Mouse (Mus musculus) erythroid progenitor cell, adult 5-6 weeks (primary cell): Measurements from ENCODE around the gene Oaz1. TPM values are rescaled to one million over a fixed set of nuclear protein-coding genes. Genes with fewer than 3 reads are reported as not detected.

Experiments
- ATAC-seq: replicated peaks from 2 replicates; pipeline ENCODE4 v1.8.0; 2016; ENCODE audit warnings: moderate number of reproducible peaks, mild to moderate bottlenecking, moderate TSS enrichment, inconsistent platforms; ENCODE audit not compliant: poor library complexity, low FRiP score, severe bottlenecking
- total RNA-seq, 2 experiments: library from RNA; stranded (forward) in 1 of 2; stranded (reverse) in 1 of 2; fragments of 150-400 nt in 1 of 2; fragments of 186-747, 209-891 nt in 1 of 2; gene quantifications; 2 replicates each; pipeline versions ENCODE4 v1.2.3 to v1.2.4; 2015 to 2017; ENCODE audit warnings: low replicate concordance in 2 of 2

Oaz1 gene
- total RNA-seq, 2 experiments from 2014 or later: 158 to 1,470 TPM

DNA sequence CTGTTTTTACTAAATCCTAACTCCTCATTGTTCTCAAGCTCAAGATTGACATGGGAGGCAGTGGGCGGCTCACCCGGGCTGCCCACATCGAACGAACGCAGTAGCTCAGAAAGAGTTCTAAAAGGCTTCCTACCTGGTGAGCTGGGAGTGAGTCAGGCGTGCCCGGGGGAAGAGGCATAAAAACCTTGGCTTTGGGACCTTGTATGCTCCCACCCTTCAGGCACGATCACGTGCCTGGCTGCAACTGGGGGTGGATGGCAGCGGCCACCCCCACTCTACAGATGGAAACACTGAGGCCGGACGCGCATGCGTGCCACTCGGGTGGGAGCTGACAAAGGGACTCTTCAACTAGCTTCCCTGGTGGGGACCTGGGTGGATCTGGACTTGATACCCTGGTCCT is 15.9 kb downstream of the Oaz1 start:
- ATAC-seq: no peak

DNA sequence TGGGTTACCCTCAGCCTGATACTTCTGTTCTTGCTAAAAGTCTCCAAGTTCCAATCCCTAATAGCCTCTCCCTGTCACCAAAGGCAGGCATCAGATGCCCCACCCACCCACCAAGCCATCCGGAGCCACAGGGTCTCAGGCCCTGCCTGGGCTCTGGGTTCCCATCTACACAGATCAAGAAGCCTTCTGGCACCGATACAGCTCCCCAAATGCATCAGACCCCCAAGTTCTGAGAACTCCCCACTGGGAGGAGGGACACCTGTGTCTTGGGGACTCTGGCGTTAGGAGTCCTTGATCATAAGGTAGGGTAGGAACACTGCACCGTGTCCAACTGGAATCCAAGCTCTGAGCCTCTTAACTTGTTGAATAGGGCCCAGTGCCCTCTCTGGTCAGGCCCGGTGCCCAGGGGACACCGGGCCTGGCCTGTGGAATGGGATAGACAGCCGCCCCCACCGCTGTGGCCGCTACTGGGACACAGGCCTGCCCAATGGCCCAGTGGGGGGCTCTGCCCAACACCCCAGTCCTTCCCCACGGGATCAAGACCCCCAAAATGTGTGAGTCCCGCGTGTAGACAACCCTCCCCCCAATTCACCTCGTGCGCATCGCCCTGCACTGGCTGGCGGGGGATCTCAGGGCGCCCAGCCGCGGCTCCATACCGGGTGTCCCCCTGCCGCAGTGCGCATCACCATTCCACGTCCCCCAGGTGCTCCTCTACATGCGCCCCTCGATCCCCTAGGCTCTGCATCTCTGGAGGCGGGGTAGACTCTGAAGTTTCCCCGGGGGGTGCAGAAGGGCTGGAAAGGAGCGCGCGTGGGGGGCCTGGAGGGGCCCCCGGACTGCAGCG is 16.9 kb downstream of the Oaz1 start:
- no peak for ATAC-seq

DNA sequence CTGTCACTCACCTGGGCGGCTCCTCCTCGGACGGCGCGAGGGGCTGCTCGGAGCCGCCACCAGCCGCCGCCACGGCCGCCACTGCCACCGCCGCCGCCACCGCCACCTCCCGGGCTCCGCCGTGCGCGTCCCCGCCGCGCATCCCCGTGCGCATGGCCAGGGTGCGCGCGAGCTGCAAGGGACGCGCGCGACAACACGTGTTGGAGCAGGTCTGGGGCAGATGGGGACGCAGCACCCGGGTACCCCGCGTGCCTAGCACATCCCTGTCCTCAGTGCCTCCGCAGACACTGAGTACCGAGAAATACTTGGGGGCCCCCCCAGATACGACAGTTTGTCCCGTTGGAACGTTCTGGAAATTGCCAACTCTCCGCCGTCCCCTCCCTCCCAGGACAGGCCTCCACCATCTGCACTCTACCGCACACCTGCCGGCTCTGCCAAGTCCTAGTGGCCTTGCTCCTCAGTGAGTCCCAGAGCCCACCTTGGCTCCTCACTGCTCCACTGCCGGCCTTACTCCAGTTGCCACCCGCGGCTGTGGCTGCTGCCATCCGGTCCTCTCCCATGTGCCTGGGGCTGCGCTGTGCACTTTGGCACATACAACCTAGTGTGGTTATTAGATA is 17.6 kb downstream of the Oaz1 start, which contains the start of gene Lingo3:
Lingo3 (minus strand) TSS at position 109 of the 617 bp plus-strand sequence.
- ATAC-seq: no peak

DNA sequence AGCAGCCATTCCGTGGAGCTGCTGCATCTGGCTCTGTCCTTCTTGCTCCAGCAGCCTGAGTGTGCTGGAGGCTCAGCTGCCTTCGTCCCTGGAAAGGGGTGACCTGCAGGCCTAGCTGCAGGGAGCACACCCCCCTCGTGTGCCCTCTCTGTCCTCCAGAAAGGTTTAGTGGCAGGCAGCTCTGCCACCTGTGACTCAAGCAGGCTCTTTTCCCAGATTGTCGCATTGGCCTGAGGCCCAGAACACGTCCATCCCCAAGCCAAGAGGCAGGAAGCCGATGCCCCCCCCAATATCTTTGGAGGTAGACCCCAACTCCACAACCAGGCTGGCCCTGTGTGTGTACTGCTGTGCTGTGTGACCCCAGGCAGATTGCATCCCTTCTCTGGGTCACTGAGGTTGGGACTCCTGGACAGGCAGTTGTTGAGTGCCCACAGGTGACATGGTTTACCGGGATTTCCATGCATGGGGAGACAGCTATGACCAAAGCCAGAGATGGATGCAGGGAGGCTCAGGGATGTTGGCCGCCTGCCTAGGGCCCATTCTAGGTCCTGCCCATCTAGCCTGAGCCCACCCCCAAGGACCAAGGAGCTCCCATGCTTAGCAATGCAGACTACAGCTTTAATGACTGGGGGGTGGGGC is 18.7 kb downstream of the Oaz1 start:
- no peak for ATAC-seq

DNA sequence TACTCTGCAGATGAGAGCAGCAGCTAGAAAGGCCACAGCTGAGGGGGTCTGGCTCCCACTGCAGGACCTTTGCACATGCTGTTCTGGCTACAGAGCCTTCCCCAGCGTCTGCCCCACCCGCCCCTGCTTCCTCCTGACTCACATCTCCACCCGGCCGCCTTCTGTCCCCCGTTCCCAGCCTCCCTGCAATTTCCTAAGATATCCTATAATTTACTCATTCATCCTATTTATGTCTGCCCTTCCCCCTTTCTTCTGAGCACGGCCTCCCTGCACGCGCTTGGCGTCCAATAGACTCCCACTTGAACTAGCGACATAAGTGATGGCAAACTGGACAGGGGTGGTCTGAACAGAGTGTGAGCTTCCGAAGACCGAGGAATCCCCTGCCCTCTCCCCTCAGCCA is 19.3 kb downstream of the Oaz1 start:
- no peak for ATAC-seq

DNA sequence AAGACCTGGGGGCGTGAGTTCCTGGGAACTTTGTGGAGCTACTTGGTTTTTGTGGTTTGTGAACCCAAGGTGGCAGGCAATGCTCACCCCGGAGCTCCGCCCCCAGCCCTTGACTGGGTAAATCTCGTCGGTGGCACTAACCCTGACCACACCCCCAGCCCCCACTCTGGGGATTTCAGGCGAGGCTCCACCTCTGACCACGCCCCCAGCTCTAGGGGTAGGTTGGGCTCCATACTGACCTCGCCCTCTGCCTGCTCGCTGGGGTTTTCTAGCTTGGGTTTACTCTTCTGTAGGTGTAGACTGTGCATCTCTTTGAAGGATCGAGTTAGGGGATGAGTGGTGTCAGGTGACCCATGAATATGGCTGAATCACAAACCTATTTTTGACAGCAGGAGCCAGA is 22.1 kb downstream of the Oaz1 start:
- ATAC-seq: peak; percentile 47; the same call in 1 of the 2 replicates

DNA sequence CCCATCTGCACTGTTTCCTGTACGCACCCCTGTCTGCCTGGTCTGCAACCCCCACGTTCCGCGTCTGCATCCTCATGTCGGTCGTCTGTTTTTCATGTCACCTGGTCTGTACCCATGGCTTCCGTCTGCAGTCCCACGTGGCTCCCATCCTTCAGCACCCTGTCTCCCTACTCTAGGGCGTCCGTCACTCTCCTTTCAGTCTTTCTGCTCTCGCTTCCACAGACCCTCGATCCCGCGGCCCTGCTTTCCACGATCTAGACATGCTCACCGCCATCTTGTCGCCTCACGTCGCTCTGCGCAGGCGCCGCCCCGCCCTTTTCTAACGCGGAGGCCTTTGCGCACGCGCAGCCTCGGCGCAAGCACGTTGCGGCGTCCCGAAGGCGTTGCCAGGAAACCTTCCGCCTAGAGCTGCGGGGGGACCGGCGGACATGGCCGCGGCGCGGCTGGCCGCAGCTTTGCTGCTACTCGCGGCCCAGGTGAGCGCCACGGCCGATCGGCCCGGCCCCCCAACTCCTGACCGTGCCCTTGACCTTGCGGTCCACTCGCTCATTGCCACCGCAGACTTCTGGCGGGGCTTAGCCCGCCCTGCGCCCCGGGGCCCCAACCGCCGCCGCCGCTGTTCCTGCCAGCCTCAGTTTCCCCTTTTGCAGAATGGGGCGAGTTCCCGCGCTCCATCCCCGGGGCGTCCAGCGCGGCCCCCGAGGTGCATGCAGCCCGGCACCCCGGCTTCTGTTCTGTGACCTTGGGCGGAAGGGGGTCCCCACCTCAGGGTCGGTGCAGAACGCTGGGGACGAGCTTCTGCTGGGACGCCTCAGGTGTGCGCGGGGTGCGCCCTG is 28.7 kb downstream of the Oaz1 start, which contains the start of the genes Lsm7 and Sppl2b:
Lsm7 (minus strand) TSS at position 297 of the 836 bp plus-strand sequence.
Sppl2b (plus strand) TSS at position 363 of the 836 bp plus-strand sequence.
- peak; percentile 41 for ATAC-seq

DNA sequence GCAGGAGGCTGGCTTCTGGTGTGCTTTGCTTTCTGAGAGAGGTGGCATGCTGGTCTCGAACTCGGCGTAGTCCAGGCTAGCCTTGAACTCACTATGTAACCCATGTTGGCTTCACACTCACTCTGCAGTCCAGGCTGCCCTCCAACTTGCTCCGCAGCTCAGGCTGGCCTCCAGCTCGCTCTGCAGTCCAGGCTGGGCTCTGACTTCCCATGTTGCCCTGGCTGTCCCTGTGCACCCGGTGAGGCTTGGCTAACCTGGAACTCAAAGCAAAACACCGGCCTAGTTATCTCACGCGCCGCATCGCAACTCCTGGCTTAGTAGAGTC is 29.3 kb downstream of the Oaz1 start:
- no peak for ATAC-seq

DNA sequence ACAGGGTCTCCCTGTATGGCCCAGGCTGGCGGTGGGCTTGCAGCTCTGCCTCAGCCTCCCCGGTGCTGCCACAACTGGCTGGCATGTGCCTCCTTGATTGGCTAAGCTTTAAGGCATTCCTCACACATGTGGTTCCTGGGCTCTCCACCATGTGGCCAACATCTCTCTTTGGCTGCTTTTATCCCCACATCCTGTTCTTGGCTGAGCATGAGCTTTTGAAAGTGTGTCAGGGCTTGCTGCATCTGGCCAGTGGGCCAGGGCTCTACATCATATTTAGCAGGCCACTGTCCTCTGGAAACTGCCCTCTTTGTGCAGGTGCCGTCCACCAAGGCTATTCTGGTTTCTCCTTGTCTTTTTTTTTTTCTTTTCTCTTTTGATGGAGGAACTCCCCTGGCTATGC is 29.8 kb downstream of the Oaz1 start:
- ATAC-seq: peak; percentile 28

DNA sequence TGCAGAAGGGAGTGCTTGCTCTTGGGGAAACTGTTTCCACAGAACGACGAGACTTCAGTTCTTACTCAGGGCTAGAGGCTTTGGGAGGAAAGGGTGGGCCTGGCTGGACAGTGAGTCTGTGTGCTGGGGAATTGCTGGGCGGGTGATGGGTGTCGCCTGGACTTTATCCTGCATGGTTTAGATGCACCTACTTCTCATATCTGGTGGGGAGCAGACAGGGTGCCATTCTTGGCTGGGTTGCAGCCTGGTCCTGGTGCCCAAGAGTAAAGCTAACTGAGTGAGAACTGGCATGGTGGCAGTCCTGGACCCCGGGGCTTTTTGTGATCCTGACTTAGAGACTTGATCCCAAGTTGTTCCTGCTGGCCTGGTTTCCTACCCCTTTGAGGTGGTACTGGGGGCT is 30.5 kb downstream of the Oaz1 start:
- ATAC-seq: peak; percentile 51

DNA sequence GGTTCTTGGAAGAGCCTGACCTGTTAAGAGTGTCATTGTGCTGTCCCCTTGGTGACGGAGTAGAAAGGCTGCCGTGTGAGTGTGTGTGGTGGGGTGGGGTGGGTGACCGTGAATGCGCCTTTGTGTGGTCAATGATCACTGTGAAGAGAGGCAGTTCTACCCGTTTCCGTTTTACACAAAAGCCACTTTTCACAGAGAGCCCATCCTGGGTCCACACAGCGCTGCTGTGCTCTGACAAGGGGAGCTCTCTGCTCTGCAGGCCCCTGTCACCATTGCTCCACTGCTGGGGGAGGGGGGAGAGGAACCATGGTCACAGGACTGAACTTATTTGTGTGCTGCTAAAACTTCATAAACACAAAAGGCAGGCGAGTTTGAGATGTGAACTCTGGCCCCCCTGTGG is 30.9 kb downstream of the Oaz1 start:
- no peak for ATAC-seq

DNA sequence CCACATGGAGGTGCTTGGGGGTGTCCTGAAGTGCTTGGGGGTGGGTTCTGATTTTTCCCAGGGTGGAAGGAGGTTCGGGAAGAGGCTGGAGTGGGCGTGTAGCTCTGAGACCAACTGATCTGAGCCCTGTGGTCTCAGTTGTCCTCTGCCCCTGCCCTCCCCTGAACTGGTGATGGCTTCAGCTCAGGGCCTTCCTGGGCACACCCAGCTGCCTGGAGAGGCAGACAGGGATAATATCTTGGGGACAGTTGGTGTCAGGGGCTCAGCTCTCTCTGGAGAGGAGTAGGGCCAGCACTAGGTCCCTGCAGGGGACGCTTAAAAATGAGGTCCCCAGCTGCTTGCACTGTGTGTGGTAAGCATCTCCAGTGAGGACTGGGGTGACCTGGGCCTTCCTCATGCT is 31.4 kb downstream of the Oaz1 start:
- ATAC-seq: peak; percentile 50

DNA sequence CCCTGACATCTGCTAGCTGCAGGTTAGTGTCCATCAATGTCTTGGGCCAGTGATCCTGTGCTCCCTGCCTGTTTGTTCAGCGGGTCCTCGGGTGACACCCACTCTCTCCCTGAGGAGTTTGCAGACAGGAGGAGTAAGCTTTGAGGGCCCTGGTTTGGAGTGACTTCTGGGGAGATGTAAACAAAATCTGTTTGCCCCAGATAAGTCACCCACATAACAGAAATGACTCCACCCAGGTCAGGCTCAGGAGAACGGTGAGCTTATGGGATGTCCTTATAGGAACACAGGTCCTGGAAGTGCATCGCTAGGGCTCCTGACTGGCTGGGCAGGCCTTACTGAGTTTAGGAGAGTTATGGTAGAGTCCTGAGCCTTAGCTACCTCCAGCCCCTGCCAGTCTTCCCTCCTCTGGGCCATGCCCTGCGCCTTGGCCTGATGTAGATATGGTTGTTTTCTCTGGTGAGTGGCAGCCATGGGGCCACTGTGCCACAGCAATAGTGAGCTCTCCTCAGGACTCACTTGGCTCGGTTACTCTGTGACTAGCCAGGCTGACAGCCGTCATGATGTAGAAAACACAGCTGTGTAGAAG is 32.0 kb downstream of the Oaz1 start:
- peak; percentile 61 for ATAC-seq

DNA sequence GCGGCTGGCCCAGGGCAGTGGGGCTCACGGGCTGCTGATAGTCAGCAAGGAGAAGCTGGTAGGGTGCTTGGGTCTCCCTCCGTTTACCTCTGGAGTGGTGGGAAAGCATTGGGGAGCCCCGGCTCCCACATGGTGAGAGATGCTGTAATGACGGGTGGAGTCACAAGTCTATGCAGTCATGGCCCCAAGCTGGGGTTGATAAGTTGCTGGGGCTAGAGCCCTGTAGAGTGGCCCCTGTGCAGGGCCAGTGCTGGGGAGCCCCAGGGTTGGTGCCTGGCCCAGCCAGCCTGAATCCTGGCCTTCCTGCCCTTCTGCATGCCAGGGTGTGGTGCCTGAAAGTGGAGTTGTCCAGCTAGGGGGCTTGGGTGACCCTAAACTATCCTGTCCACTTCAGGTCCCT is 35.8 kb downstream of the Oaz1 start:
- no peak for ATAC-seq

DNA sequence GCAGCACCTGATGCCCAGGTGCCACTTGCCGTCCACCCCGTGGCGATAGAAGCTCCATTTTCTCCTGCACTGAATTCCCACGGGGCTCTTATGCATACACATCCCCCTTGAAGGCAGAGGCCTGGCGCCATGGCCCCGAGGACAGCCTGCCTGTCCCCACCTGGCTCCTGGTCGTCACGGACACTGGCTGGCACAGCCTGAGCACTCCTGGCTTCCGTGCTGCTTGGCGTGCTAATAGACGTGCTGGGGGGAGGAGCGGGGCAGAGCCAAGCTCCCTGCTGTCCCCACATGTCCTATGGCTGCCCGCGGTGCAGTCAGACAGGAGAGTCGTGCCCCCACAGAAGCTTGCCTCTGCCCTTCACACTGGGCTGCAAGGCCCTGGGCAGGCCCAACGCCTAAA is 38.0 kb downstream of the Oaz1 start:
- ATAC-seq: no peak

DNA sequence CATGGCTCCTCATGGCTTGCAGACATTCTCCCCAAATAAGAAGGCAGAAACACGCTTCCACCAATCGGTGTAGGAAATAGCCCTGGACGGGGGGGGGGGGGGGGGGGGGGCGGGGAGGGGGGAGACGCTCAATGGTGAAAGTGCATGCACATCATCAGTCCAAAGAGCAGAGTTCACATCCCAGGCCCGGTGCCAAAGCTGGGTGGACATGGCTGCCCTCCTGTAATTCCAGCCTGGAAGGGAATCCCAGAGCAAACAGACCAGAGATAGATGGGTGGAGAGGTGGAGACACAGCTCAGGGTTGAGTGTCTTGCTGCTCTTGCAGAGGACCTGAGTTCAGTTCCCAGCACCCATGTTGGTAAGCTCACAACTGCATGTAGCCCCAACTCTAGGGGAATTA is 44.5 kb downstream of the Oaz1 start:
- no peak for ATAC-seq

DNA sequence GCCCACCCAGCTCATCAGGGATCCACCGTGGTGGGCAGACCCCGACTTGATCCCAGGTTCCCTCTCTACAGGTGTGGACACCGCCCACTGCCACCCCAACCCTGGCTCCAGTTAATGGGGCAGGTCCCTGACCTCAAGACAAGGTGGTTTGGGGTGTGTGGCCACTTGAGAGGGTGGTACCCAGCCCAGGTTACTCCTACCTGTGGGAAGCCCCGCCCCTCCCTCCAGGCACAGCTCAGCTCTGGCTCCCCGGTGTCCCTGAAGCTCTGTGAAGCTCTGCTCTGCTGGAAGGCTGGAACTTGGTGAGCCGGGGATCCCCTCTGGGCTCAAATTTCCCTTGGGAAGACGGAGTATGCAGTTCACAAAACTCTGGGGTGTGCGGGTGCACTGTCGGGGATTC is 45.1 kb downstream of the Oaz1 start, which contains the start of gene Tmprss9:
Tmprss9 (plus strand) TSS at position 268 of the 400 bp plus-strand sequence.
- ATAC-seq: peak; percentile 9; the same call in 1 of the 2 replicates

DNA sequence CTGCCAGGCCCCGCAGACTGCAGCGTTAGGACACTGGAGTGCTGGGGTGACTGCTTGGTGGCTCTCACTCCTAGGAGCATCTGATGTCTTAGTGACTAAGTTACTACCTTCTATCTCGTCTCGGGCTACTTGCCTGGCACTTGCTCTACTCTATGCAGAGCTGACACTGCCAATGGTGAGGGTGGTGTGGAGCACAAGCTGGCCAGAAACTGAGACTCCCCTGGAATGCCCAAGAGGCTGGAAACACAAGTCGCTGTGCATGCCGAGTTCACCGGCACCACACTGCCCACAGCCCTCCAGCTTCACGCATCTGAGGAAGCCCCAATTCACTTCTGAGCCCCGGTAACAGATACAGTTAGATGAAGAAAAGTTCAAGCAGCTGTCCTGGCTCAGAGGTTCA is 47.6 kb downstream of the Oaz1 start:
- no peak for ATAC-seq

DNA sequence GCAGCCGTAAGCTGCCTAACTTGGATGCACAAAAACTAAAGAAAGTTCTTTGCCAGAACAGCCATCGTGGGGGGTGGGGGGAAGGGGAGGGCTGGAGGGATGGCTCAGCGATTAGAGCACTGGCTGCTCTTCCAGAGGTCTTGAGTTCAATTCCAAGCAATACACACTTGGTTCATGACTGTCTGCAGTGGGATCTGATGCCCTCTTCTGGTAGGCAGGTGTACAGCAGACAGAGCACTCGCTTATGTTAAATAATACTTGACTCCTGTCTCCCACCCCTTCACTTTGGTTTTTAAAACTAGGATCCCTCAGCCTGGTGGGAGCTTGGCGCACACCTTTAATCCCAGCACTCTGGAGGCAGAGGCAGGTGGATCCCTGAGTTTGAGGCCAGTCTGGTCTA is 49.6 kb downstream of the Oaz1 start:
- peak; percentile 55; the same call in 1 of the 2 replicates for ATAC-seq

DNA sequence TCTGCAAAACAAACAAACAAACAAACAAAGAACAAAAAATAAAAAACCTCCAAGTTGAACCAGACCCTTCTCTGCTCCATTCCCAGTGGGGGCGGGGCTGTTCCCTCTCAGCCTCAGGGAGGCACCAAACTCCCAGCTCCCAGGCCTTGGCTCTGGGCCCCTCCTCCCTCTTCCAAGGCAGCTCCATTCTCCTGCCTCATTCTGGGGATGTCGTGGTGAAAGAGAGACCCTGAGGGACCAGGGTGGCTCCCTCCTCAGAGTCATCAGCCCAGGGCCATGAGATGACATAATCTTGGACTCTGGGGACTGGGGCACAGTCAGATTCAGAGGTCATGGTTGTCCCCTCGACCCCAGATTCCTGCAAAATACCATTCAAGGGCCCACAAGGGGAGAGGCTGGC is 50.1 kb downstream of the Oaz1 start:
- ATAC-seq: no peak
